Mouse (Mus musculus) spleen, embryonic (tissue): ENCODE measurements around the gene Cyp2t4.

Source experiments
- CTCF ChIA-PET: fragments of 350-600 bp; sonication (Branson Sonifier 250); formaldehyde crosslinking; loops from one replicate; lab custom pipeline; 2022; lab: Charles Lee

Cyp2t4 gene

GRCm38 (mm10) chr7:27180837-27181695 is 27.6 kb downstream of the Cyp2t4 start, which contains the start of the genes Gm21983 and Mia:
Gene Gm21983, minus strand, starts transcription at chr7:27181086.
Gene Mia, minus strand, starts transcription at chr7:27181157.
- CTCF ChIA-PET: interaction anchor here (1.8 kb wide), 1 partner anchor 13 kb away, joined by 4 read pairs; no protein-coding TSS in a partner anchor

- CTCF ChIA-PET: interaction anchor here (0.7 to 1.8 kb wide), 2 partner anchors 14 to 84 kb away, joined by 4 read pairs; no protein-coding TSS in a partner anchor
These were observed 29.0 kb downstream of the Cyp2t4 start for GRCm38 (mm10) chr7:27182498-27182897.

- CTCF ChIA-PET: no interaction called here
These were observed 31.4 kb downstream of the Cyp2t4 start for GRCm38 (mm10) chr7:27184964-27185363.

- CTCF ChIA-PET: interaction anchor here (0.6 kb wide), 1 partner anchor 11 kb away, joined by 3 read pairs; no protein-coding TSS in a partner anchor
These were observed 32.5 kb downstream of the Cyp2t4 start for GRCm38 (mm10) chr7:27185986-27186385.

GRCm38 (mm10) chr7:27189271-27189931 is 35.9 kb downstream of the Cyp2t4 start:
- CTCF ChIA-PET: interaction anchor here (1.2 kb wide), 1 partner anchor 11 kb away, joined by 4 read pairs; no protein-coding TSS in a partner anchor

- CTCF ChIA-PET: no interaction called here
These were observed 38.9 kb downstream of the Cyp2t4 start for GRCm38 (mm10) chr7:27192434-27192833.

GRCm38 (mm10) chr7:27193731-27194130 is 40.2 kb downstream of the Cyp2t4 start:
- CTCF ChIA-PET: no interaction called here

GRCm38 (mm10) chr7:27195681-27196611 is 42.4 kb downstream of the Cyp2t4 start, which contains the start of the genes BC024978 and Snrpa:
Gene BC024978, plus strand, starts transcription at chr7:27195781.
Gene Snrpa, minus strand, starts transcription at chr7:27196271.
- CTCF ChIA-PET: no interaction called here

GRCm38 (mm10) chr7:27197136-27197535 is 43.6 kb downstream of the Cyp2t4 start:
- CTCF ChIA-PET: interaction anchor here (0.5 kb wide), 1 partner anchor 11 kb away, joined by 3 read pairs; no protein-coding TSS in a partner anchor

GRCm38 (mm10) chr7:27197634-27198033 is 44.1 kb downstream of the Cyp2t4 start:
- CTCF ChIA-PET: interaction anchor here (0.5 to 0.7 kb wide), 2 partner anchors 11 to 104 kb away, joined by 3 read pairs; no protein-coding TSS in a partner anchor

- CTCF ChIA-PET: interaction anchor here (0.6 to 0.7 kb wide), 2 partner anchors 103 to 1195 kb away, joined by 3 read pairs; no protein-coding TSS in a partner anchor
These were observed 44.8 kb downstream of the Cyp2t4 start for GRCm38 (mm10) chr7:27198355-27198754.

- CTCF ChIA-PET: interaction anchor here (0.6 to 1.0 kb wide), 2 partner anchors 139 to 1195 kb away, joined by 3 read pairs; partner anchors contain the start of gene Ltbp4
These were observed 45.3 kb downstream of the Cyp2t4 start for GRCm38 (mm10) chr7:27198779-27199178.

GRCm38 (mm10) chr7:27203730-27204449 is 50.4 kb downstream of the Cyp2t4 start:
- CTCF ChIA-PET: interaction anchor here (1.5 kb wide), 1 partner anchor 45 kb away, joined by 4 read pairs; no protein-coding TSS in a partner anchor
